Mouse (Mus musculus): ENCODE data around the gene Hcn2. TPM values are rescaled to one million over a fixed set of nuclear protein-coding genes. Genes with fewer than 3 reads are reported as not detected.

Hcn2 gene
- 10 to 100 TPM; 47.4 to 53.8 TPM for total RNA-seq (2021)

DNA sequence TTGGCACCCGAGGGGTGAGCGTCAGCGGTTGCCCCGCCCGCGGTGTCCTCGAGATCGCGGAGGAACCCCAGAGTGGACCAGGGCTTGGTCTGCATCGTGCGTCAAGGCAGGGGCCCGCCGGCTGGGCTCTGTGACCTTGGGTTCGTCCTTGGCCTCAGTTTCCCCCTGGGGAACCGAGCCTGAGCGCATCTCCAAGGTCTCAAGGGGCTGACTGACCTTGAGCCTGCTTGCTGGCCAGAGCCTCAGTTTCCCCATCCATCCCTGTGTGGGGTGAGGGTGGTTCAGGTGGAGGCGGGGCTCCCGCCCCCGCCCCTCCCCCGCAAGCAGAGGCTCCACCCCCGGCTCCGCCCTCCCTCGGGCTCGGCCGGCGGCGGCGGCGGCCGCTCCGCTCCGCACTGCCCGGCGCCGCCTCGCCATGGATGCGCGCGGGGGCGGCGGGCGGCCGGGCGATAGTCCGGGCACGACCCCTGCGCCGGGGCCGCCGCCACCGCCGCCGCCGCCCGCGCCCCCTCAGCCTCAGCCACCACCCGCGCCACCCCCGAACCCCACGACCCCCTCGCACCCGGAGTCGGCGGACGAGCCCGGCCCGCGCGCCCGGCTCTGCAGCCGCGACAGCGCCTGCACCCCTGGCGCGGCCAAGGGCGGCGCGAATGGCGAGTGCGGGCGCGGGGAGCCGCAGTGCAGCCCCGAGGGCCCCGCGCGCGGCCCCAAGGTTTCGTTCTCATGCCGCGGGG lies at the start of gene Hcn2:
Gene Hcn2 (plus strand): TSS at position 381 of the 734 bp plus-strand sequence.
- DNase-seq = no peak
- intact Hi-C loops (cut with DNase I) = no loop called here

DNA sequence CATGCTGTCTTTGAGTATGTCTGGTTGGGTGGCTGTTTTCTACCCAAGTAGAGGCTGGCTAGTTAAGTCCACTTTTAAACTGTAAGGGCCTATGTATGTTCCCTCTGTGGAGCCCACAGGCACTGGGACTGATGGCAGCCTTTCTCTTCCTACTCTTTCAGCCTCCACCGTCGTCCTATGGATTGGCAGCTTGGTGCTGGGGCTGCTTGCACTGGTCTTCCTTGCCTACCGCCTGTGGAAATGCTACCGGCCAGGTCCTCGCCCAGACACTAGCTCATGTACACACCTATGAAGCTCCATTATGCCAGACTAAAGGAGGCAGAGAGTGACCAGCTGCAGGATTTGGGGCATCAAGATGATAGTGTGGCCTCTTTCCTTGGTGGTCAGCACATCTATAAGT lies 48.4 kb upstream of the Hcn2 start:
- intact Hi-C loops (cut with DNase I) = loop anchor here (2.0 to 10.0 kb wide), 2 partner anchors 71 to 913 kb away; partner anchors contain the start of gene Ccdc105
- DNase-seq = no peak

DNA sequence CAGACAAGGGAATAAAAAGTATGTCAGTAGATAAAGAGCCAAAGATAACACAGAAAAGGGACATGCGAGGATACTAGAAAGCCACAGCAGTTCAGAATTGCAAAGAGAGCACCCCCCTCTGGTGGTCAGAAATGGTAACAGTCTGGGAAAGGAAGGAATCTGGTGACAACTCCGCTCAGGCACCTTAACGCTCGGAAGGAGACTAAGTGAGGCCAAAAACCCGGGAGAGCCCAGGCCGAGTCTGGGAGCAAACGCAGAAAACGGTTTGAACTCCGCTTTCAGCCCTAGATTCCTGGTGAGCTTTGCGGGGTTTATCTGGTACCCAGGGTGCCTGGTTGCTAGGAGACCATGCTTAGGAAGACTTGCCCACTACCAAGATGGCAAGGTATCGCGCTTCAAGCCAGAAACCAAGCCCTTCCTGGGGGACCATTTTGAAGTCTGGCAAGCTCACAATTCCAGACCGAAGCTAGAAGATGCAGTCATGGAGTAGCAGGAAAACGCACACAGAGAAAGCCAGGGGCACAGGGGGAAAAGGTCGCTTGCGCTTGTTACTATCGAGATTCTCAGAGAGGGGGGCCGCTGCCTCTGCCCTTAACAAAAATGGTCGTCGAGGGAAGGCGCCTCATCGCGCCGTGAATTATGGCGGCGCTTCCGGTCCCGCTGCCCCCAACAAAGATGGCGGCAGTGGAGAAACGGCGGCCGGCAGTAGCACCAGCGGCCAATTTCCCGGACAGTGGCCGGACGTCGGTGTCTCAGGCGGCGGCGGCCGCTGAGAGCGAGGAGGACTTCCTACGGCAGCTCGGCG lies 47.5 kb upstream of the Hcn2 start, which contains the start of gene Tpgs1:
Gene Tpgs1 (plus strand): TSS at position 599 of the 805 bp plus-strand sequence.
- DNase-seq = peak; percentile 87
- intact Hi-C loops (cut with DNase I) = loop anchor here (2.0 to 10.0 kb wide), 2 partner anchors 72 to 914 kb away; partner anchors contain the start of gene Ccdc105

DNA sequence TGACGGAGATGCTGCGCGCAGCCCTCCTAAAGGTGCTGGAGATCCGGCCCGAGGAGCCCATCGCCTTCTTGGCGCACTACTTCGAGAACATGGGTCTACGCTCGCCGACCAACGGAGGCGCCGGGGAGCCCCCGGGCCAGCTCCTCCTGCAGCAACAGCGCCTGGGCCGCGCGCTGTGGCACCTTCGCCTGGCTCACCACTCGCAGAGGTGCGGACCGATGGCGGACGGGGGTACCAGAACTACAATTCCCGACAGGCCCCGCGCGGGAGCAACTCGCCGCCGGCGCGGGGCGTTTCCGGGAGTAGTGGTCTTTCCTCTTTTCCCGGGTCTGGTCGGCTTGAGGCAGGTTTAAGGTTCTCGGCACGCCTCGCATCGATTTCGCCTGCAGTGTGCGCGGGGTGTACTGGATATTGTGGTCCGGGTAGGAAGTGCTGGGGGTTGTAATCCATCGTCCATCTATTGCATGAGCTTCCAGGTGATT lies 46.8 kb upstream of the Hcn2 start:
- peak; percentile 90 for DNase-seq
- intact Hi-C loops (cut with DNase I) = loop anchor here (2.0 to 10.0 kb wide), 2 partner anchors 73 to 915 kb away; partner anchors contain the start of gene Ccdc105

DNA sequence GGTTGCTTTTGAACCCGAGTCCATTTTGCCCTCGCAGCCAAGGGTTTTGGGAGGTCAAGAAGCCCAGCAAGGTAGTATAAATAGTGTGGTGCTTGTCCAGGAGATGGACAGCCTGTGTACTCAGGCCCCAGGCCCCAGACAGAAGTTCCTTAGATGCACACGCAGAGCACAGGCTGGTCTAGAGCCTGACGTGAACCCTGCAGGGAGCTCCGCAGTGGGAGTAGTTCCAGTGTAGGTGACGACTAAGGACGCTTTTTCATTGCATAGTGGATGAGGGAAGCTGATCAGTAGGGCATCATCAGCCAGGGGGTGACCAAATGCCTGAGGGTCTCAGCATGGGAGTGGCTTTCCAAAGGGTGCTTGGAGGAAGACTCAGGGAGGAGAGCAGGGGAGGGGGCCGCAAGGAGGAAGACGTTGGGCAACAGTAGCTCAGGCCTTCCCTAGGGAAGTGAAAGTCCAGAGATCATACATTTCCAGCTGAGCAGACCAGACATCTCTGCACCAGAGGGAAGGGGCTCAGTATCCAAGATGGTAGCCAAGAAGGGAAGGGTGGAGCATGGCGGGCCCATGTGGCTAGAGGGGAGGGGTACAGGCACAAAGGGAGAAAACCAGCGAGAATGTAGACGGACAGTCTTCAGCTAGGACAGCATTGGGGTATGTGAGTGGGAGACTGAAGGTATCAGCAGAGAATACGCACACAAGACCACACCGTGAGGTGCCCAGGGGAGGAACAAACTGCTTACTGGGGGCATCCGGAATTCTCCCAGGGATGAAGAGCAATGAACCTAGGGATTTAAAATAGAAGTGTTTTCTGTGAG lies 46.2 kb upstream of the Hcn2 start:
- intact Hi-C loops (cut with DNase I) = no loop called here
- DNase-seq = no peak

DNA sequence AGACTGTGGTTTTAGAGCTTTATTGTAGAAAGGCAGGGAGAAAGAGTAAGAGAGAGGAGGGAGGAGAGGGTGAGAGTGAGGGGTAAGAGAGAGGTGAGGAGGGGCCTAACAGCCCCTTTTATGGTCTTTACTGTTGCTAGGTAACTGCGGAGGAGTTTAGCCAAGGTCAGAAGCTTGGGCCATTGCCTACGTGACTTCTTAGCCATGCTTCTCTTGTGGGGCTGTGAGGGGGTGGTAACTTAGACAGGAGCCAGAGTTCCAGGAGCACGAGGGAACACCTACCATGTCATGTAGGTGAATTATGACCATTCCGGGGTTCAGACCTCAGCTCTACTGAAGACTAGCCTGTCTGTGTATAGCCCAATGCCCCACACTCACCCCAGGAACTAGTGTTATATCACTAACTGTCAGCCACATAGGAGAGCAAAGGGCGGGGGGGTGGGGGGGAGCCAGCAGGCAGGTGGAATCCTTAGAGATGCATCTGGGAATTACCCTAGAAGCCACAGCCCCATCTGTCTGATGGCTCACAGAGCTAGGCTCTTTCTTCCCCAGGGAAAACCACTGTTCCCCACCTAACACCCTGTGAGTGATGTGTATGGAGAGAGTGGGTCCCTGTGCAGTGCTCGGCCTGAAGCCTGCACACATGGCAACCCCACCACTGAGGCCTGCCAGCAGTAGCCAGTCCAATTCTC lies 44.9 kb upstream of the Hcn2 start:
- intact Hi-C loops (cut with DNase I) = no loop called here
- DNase-seq = no peak

DNA sequence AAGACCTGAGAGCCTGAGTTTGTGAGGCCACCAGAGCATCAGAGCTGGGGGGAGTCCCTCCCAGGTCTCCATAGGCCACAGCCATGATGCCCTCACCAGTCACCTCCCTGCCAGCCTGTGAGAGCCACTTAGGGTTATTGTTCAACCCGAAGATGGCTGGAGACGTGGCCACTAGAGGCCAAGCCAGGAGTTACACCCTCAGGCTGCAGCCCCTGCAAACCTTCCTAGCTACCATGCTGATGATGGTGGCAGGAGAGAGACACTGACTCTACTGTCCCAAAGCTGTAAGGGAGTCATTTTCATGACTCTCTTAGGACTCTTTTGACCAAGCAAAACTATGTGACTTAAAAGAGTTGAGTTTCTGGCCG lies 44.4 kb upstream of the Hcn2 start:
- no peak for DNase-seq
- intact Hi-C loops (cut with DNase I) = no loop called here

DNA sequence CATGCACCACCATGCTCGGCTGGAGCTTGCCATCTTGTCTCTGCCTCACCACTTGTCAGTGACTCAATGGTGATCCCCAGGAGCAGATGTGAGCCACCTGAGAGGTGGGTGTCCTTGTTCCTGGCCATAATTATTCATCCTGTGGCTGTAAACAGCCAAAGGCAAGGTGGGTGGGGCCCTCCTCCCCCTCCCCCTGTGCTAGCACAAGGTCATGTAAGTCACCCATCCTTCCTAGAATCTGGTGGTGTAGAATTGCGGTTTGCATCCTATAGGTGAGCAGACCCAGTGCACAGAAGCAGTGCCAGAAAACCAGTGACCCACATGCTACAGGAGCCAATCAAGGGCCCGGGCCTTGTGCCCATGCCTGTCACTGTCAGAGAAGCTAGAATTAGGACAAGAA lies 43.4 kb upstream of the Hcn2 start:
- no peak for DNase-seq
- intact Hi-C loops (cut with DNase I) = no loop called here

GRCm38 (mm10) chr10:79675346-79676035 lies 40.9 kb upstream of the Hcn2 start:
- intact Hi-C loops (cut with DNase I) = no loop called here
- DNase-seq = no peak

DNA sequence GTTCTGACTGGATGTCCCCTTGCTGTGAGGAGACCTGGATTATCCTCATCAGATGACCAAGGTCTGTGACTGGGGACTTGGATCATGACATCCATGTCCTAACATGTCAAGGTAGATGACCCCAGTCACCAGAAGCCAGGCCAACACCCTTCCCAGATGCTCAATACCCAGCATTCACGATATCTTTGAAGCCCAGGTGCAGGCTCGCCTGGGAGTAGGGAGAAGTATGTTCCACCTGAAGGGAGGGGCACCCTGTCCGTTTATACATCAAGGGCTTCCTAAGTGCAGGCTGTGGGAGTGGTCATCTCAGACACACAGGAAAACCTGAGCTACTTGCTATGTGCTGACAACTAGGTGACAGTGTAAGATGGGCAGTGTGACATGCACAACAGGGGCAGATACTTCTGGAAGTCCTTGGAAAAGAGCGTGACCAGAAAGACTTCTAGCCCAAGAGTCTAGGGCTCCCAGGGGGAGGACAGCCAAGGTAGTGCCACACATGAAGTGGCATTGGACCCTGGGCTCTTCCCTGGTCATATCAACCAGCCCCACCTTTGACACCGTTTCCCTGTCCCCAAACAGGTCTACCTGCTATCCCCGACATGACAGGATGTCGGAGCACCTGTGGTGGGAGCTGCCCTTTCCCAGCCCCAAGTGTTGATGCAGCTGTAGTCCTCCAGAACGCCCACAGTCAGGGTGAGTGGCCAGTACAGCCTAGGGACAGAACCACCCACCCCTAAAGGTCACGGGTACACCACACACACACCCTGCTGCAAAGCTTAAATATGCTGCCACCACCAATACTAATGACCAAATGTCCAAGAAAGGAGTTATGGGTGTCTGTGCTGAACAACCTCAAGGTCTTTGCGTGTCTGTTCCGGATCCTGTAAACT lies 35.6 kb upstream of the Hcn2 start:
- DNase-seq = no peak
- intact Hi-C loops (cut with DNase I) = no loop called here

- intact Hi-C loops (cut with DNase I) = no loop called here
- peak; percentile 99 for DNase-seq
These were observed 34.7 kb upstream of the Hcn2 start, which contains the start of gene Cdc34 for GRCm38 (mm10) chr10:79681591-79682245. TSS of gene Cdc34 (plus strand) at chr10:79682195.

DNA sequence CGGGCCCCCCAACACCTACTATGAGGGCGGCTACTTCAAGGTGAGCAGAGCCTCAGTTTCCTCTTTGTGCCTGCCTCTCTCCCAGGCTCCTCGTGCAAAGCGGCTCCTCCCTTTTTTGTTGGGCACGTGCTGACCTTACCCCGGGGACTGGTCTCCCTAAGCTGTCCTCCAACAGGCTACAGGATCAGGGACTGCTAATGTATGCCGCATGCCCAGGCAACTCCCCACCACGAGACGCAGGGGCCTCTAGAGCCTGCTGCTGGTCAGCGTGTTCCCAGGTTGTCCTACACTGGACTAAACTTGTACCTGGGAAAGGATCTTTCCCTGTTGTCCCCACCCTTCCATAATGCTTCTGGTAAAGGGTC lies 33.9 kb upstream of the Hcn2 start:
- intact Hi-C loops (cut with DNase I) = no loop called here
- DNase-seq = no peak

DNA sequence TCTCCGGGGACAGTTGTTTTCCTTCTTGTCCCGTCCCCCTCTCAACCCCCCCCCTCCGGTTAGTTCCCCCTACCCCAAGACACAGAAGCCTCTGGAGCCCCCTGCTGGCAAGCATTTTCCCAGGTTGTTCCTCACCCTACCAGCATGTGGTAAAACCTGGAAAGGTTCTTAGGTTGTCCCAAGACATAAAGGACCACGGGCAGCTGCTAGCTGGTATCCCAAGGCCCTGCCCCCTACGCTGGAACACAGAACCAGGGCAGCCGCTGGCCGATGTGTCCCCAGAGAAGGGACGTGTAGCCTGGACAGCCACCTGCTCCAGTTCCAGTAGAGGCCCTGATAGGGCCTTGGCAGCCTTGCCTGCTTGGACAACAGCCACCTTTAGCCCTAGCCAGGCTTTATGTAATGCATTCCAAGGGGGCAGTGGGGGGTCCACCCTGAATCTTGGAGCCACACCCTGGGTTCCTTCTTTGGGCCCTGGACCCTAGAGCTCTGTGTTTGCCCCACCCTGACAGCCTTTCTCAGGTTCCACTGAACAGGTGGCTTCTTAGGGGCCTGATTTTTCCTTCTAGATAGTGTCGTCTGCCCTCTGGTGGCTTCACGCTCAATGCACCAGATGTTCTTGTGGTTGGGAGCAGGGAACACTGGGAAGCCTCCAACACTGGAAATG lies 33.4 kb upstream of the Hcn2 start:
- intact Hi-C loops (cut with DNase I) = no loop called here
- peak; percentile 68 for DNase-seq

DNA sequence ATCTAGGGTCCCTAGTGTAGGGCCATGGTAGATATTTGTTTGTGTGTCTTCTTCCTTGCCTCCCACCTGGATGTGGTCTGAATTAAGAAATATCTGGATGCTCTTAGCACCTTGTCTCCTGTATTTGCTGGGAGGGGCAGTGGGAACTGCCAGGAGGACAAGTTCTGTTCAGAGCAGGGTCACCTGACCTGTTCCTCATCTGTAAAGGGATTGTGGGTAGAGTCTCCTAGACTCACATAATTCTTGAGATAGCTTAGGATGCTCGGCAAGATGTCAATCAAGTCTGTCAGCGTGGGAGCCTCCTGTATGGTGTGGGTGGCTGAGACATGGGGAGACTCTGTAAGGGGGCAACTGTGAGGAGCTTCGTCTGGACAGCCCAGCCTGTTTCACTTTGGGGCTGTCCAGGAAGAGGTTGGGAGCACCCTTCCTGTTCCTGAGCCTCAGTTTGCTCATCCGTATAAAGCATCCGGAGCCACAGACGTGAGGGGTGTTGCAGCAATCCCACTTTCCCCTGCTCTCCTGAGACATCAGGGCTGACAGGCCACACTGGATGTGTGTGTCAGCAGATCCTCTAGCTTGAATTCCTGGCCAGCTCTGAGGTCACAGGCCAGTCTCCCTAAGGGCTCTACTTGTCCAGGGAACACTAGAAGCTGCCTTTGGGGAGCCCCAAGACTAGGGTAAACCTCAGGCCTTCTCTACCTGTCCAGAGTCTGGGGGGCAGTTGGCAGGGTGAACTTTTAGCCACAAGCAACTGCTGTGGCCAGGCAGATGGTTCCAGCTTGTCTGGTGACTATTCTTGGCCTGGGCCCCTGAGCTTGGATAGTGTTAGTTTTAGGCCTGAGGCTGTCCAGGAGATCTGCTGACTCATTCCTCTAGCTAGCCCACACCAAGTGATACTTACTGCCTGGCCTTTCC lies 32.5 kb upstream of the Hcn2 start:
- no peak for DNase-seq
- intact Hi-C loops (cut with DNase I) = no loop called here

- intact Hi-C loops (cut with DNase I) = no loop called here
- DNase-seq = no peak
These were observed 31.4 kb upstream of the Hcn2 start for GRCm38 (mm10) chr10:79684770-79685600.

GRCm38 (mm10) chr10:79686219-79686618 lies 30.2 kb upstream of the Hcn2 start:
- no peak for DNase-seq
- intact Hi-C loops (cut with DNase I) = no loop called here

Measured in left cerebral cortex, postnatal 4 days (tissue).